Mouse (Mus musculus): Measurements from ENCODE around the gene Srcin1.

- no peak for TF ChIP-seq GATA1 (IDR thresholded peaks at IDR 0.05; ENCODE audit: borderline replicate concordance, low read length)
- no peak for TF ChIP-seq FLI1 (IDR thresholded peaks at IDR 0.05; ENCODE audit: low read length)
Observed at GRCm38 (mm10) chr11:97535308-97535630, 40.7 kb downstream of the Srcin1 start.
